Mouse (Mus musculus) heart, embryonic 16.5 days (tissue): ENCODE data around the gene Reg3d. TPM values are rescaled to one million over a fixed set of nuclear protein-coding genes. Genes with fewer than 3 reads are reported as not detected.
"Not testable (repeated sequence)": the region's sequence is repeated elsewhere in the genome, so short reads cannot be mapped to it uniquely, and the experiment has no call there.

Experiments used
- ATAC-seq: fragments of 200-750 bp; cut with Nextera tagmentation; replicated peaks from 2 replicates; pipeline ENCODE4 v1.8.0; 2017; ENCODE audit warnings: moderate number of reproducible peaks; ENCODE audit not compliant: insufficient read depth, low FRiP score; ENCODE audit errors: extremely low read depth
- H3K27ac ChIP-seq: fragments of 300-500 bp; sonication (generic); 2 replicates; pipeline ENCODE4 v1.5.1; 2014; ENCODE audit warnings: mild to moderate bottlenecking, low read length, control low read depth, moderate library complexity
- H3K27me3 ChIP-seq: fragments of 300-500 bp; sonication (generic); 2 replicates; pipeline ENCODE4 v1.6.1; 2014; ENCODE audit warnings: low read length, mixed read lengths; ENCODE audit not compliant: control insufficient read depth, insufficient read depth
- H3K36me3 ChIP-seq: fragments of 300-500 bp; sonication (generic); 2 replicates; pipeline ENCODE4 v1.6.1; 2014; ENCODE audit not compliant: control insufficient read depth, insufficient read depth
- H3K4me1 ChIP-seq: fragments of 300-500 bp; sonication (generic); 2 replicates; pipeline ENCODE4 v1.6.1; 2014; ENCODE audit warnings: low read length, mixed read lengths; ENCODE audit not compliant: control insufficient read depth, insufficient read depth
- H3K4me2 ChIP-seq: fragments of 300-500 bp; sonication (generic); 2 replicates; pipeline ENCODE4 v1.6.1; 2014; ENCODE audit warnings: low read depth, mild to moderate bottlenecking, control low read depth, low read length
- H3K4me3 ChIP-seq: fragments of 300-500 bp; sonication (generic); 2 replicates; pipeline ENCODE4 v1.5.1; 2014; ENCODE audit warnings: mild to moderate bottlenecking, control low read depth, low read length
- H3K9ac ChIP-seq: fragments of 300-500 bp; sonication (generic); 2 replicates; pipeline ENCODE4 v1.6.1; 2014; ENCODE audit warnings: low read length, control low read depth
- H3K9me3 ChIP-seq: fragments of 300-500 bp; sonication (generic); replicated peaks from 2 replicates; pipeline ENCODE4 v1.6.1; 2016; ENCODE audit warnings: low read length; ENCODE audit not compliant: control insufficient read depth
- WGBS: fragments of 180-500 bp; shearing (Covaris S2); extraction: QIAGEN DNeasy Blood & Tissue Kit; methylation state at CpG from one replicate; pipeline ENCODE4 v1.1.7; 2014; 5-methylcytosine and 5-hydroxymethylcytosine counted together
- polyA plus RNA-seq: library from polyadenylated mRNA; unstranded; fragments of >200 nt; fragmentation: Nextera tagmentation; extraction: Ambion mirVana; gene quantifications from 2 replicates; pipeline ENCODE4 v1.2.1, GENCODE M21; 2015

Gene Reg3d
- polyA plus RNA-seq: not detected in 2 replicates

DNA sequence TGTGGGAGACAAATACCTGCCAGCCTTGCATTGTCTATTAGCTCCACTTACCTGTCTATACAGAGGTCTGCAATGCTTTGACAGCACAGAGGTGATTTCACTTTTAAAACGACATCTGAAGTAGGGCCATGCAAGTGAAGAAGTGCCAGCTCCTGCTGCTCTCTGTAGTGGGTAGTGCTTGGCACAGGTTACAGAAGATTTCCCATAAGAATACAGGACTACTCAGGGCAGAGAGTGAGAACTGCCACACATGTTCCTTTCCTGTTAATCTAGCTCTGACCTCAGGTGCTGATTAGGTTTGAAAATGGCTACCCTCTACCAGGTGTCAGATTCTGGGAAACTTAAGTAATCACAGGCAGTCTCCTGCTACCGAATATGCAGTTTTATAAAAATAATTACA is at the start of gene Reg3d:
TSS of gene Reg3d (minus strand) at position 101 of the 400 bp plus-strand sequence.
- Histone ChIP-seq H3K9me3 (no peaks in the 10 kb centered on the region), H3K27me3 (no peaks in the 10 kb centered on the region)
- 54% methylated on average over 2 of the region's 2 CpGs for WGBS

DNA sequence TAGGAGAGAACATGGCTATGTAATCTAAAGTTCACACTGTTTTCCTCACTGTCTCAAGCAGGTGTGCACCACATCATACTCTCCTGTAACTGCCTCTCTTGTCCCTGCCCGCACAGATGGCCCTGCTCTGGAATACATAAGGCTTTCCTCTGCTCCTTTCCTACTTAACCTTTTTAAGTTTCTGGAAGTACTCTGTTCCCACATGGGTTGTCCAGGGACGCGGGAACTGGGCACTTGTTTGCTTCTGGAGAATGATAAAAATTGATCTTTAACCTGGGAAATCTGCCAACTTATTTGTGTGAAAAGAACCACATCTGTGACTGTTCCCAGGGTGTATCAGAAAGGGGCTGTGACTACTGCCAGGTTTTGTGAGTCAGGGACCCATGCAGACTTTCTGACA is 46.8 kb upstream of the Reg3d start:
- no peak overlapping the region for H3K27ac ChIP-seq
- H3K27me3 ChIP-seq: no peaks in the 10 kb centered on the region
- H3K9me3 ChIP-seq: 0 out of 2 replicates have a peak, but pooled peaks cover 3% of the 10 kb centered on the region
- H3K36me3 ChIP-seq: no peaks in the 10 kb centered on the region
- no peak for ATAC-seq
- no peak overlapping the region for H3K4me3 ChIP-seq
- H3K4me2 ChIP-seq: no peak overlapping the region
- H3K4me1 ChIP-seq: no peaks in the 10 kb centered on the region
- 65% methylated on average over 3 of the region's 3 CpGs for WGBS
- no peak overlapping the region for H3K9ac ChIP-seq

More for the DNA sequence above, at the start of gene Reg3d:
- H3K9ac ChIP-seq: no peak within 1 kb of the TSS
- ATAC-seq: no peak
- H3K4me3 ChIP-seq: no peak within 1 kb of the TSS
- no peaks in the 10 kb centered on the region for H3K4me1 ChIP-seq
- no peaks in the 10 kb centered on the region for H3K36me3 ChIP-seq
- no peak within 1 kb of the TSS for H3K27ac ChIP-seq
- no peak within 1 kb of the TSS for H3K4me2 ChIP-seq

DNA sequence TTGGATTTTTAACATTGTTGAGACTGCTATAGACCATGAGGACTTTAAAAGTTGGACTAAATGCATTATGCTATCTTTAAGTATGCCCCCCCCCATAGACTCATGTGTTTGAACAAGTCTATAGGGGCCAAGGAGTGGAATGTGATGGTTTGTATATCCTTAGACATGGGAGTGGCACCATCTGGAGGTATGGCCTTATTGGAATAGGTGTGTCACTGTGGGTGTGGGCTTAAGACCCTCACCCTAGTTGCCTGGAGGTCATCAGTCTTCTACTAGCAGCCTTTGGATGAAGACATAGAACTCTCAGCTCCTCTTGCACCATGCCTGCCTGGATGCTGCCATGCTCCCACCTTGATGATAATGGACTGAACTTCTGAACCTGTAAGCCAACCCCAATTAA is 43.7 kb upstream of the Reg3d start, which contains the start of gene Reg1:
TSS of gene Reg1 (plus strand) at position 301 of the 400 bp plus-strand sequence.
- H3K4me1 ChIP-seq, H3K27ac ChIP-seq, H3K4me3 ChIP-seq, H3K27me3 ChIP-seq, ATAC-seq, H3K9me3 ChIP-seq, H3K4me2 ChIP-seq, H3K36me3 ChIP-seq, H3K9ac ChIP-seq: not testable (repeated sequence)

DNA sequence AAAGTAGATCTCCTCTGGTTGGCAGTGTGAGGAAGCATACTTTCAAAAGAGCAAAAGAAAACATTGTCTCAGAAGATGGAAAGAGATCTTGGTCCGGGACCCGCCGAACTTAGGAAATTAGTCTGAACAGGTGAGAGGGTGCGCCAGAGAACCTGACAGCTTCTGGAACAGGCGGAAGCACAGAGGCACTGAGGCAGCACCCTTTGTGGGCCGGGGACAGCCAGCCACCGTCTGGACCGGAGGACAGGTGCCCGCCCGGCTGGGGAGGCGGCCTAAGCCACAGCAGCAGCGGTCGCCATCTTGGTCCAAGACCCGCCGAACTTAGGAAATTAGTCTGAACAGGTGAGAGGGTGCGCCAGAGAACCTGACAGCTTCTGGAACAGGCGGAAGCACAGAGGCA is 16.7 kb upstream of the Reg3d start, which contains the start of gene Reg2:
TSS of gene Reg2 (plus strand) at position 301 of the 400 bp plus-strand sequence.
- H3K36me3 ChIP-seq, H3K4me1 ChIP-seq, H3K9me3 ChIP-seq, ATAC-seq, H3K9ac ChIP-seq, H3K27me3 ChIP-seq, H3K4me2 ChIP-seq, H3K27ac ChIP-seq, H3K4me3 ChIP-seq: not testable (repeated sequence)
- 83% methylated on average over 4 of the region's 17 CpGs for WGBS

GRCm38 (mm10) chr6:78385609-78386008 is 6.9 kb upstream of the Reg3d start:
- Histone ChIP-seq H3K9me3 (no peaks in the 10 kb centered on the region), H3K4me2 (no peak overlapping the region), H3K36me3 (no peaks in the 10 kb centered on the region), H3K27me3 (no peaks in the 10 kb centered on the region), H3K4me3 (no peak overlapping the region), H3K27ac (no peak overlapping the region), H3K9ac (no peak overlapping the region), H3K4me1 (no peaks in the 10 kb centered on the region)
- WGBS: 69% methylated on average over 3 of the region's 3 CpGs
- no peak for ATAC-seq

GRCm38 (mm10) chr6:78380409-78380808 is 1.7 kb upstream of the Reg3d start, which contains the start of gene Reg3a:
TSS of gene Reg3a (plus strand) at chr6:78380709.
- no peak within 1 kb of the TSS for H3K4me3 ChIP-seq
- no peak for ATAC-seq
- no peaks in the 10 kb centered on the region for H3K9me3 ChIP-seq
- no peak within 1 kb of the TSS for H3K4me2 ChIP-seq
- no peaks in the 10 kb centered on the region for H3K27me3 ChIP-seq
- no peak within 1 kb of the TSS for H3K9ac ChIP-seq
- H3K27ac ChIP-seq: no peak within 1 kb of the TSS
- H3K4me1 ChIP-seq: no peaks in the 10 kb centered on the region
- no peaks in the 10 kb centered on the region for H3K36me3 ChIP-seq

DNA sequence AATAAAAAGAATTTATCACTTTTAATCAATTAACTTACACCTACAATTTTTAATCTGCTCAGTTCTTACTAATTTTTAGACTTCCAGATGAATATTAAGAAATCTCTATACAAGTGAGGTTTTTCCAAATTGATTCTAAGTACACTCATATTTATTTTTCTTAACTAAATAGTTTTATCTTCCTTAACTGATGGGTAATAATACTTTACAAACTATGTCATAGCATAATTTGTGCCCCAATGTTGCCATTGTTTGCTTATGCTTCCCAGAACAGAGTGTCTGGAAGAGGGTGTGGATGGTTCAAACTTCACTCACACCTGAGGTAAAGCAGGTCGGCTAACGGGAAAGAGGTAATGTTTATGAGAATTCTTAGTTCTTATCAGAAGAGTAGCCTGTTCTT is 8.3 kb downstream of the Reg3d start, which contains the start of gene Reg3b:
TSS of gene Reg3b (plus strand) at position 301 of the 400 bp plus-strand sequence.
- Histone ChIP-seq H3K9me3 (no peaks in the 10 kb centered on the region), H3K27me3 (no peaks in the 10 kb centered on the region), H3K36me3 (no peaks in the 10 kb centered on the region), H3K9ac (no peak within 1 kb of the TSS), H3K4me3 (no peak within 1 kb of the TSS), H3K27ac (no peak within 1 kb of the TSS), H3K4me1 (no peaks in the 10 kb centered on the region), H3K4me2 (no peak within 1 kb of the TSS)
- WGBS: 78% methylated on average over 2 of the region's 2 CpGs
- no peak for ATAC-seq

DNA sequence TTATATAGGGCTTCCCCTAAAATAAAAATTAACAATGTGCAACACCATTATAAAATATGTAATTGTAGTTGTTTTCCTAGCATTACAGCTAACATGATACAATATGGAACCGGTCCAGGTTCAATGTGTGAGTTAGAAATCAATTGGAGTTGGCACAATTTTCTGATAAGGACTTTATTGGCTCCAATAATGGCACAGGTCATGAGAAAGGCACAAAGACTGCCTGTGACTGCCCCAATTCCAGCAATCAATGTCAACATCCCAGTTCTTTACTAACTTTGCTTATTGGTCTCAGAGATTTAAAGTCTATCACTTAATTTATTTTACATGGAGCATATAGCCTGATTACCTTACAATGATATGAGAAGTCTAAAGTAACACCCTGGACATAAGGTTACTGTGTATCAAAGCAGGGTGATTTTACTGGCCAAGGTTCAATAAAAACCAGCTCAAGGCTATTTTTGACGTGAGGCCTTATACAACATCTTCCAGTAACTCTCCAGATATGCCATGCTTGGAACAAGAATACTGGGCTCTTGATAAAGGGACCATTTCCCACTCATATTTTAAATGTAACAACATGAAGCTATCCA is 16.6 kb downstream of the Reg3d start:
- ATAC-seq: no peak
- Histone ChIP-seq H3K9me3 (no peaks in the 10 kb centered on the region), H3K27ac (no peak overlapping the region), H3K36me3 (no peaks in the 10 kb centered on the region), H3K4me3 (no peak overlapping the region), H3K4me1 (no peaks in the 10 kb centered on the region), H3K27me3 (no peaks in the 10 kb centered on the region), H3K4me2 (no peak overlapping the region), H3K9ac (no peak overlapping the region)
- 44% methylated on average over 2 of the region's 2 CpGs for WGBS

DNA sequence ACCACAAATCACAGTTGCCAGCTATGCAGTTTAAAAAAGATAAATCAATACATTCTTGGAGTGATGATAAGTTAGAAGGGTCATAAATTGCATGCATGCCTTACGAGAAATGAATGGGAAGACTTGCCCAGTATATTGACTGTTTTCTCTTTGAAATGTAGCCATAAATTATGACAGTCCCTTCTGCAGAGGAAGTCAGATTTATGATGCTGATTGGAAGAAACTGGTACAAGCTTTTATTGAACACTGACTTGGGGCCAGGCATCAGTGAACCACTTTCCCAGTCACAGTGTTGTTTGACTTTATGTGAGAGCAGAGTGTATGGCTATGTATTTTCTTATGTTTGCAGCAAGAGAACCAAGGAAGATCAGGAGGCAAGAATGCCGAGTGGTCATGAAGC is 37.0 kb downstream of the Reg3d start:
- Histone ChIP-seq H3K4me1 (no peaks in the 10 kb centered on the region), H3K27me3 (no peaks in the 10 kb centered on the region), H3K36me3 (no peaks in the 10 kb centered on the region), H3K4me3 (no peak overlapping the region), H3K9me3 (no peaks in the 10 kb centered on the region), H3K27ac (no peak overlapping the region), H3K9ac (no peak overlapping the region), H3K4me2 (no peak overlapping the region)
- ATAC-seq: no peak
- WGBS: 63% methylated on average over 2 of the region's 2 CpGs
